Mouse (Mus musculus): ENCODE measurements around the gene Asrgl1. TPM values are rescaled to one million over a fixed set of nuclear protein-coding genes. Genes with fewer than 3 reads are reported as not detected.

Gene Asrgl1
- polyA plus RNA-seq, 1 experiment from 2014 or later, result 12.6 TPM

DNA sequence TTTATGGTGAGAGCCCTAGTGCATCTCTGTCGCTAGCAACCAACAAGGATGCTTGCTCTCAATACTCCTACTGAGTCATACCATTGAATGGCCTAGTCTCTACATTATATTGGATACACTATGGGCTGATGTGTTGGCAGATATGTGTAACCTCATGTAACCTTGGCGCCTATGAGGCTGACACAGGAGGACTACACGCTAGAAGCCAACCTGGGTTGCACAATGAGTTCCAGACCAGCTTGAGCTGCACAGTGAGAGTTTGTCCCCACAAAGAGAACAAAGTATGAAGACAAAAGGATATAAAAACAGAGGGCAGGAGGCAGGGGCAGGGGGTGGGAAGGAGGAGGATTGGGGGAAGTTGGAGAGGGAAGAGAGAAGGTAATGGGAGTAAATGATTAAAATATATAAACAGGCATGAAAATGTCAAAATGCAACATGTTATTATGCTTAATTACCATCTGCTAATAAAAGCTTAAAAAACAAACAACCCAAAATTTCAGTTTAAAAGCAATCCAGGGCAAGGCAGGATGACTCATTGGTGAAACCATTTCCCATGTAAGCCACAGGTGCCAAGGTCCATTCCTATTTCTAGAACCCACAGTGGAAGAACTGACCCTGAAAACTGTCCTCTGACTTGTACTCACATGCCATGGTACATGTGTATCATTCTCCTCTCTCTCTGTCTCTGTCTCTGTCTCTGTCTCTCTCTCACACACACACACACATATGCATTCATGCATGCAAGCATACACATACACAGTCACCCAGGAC, 15.6 kb downstream of the Asrgl1 start:
- no peaks in the 10 kb centered on the region for H3K27me3 ChIP-seq (replicated peaks)
- no peak for ATAC-seq (ENCODE audit: extremely low read depth, insufficient number of reproducible peaks, low FRiP score, low TSS enrichment)
- peaks cover 15% of the 10 kb centered on the region for H3K4me1 ChIP-seq
- H3K4me2 ChIP-seq, result no peak overlapping the region
- H3K4me3 ChIP-seq, result no peak overlapping the region
- WGBS, result 91% methylated on average over 3 of the region's 3 CpGs
- H3K9me3 ChIP-seq, result no peaks in the 10 kb centered on the region
- H3K9ac ChIP-seq, result no peak overlapping the region
- H3K36me3 ChIP-seq, result peaks cover 7% of the 10 kb centered on the region
- H3K27ac ChIP-seq (replicated peaks), result no peak overlapping the region

GRCm38 (mm10) chr19:9117275-9117674, 18.2 kb downstream of the Asrgl1 start:
- Histone ChIP-seq H3K4me1 (peaks cover 19% of the 10 kb centered on the region), H3K9me3 (no peaks in the 10 kb centered on the region), H3K27ac (replicated peaks) (peak overlapping the region; percentile 72), H3K4me2 (peak overlapping the region; percentile 27), H3K9ac (peak overlapping the region; percentile 28), H3K4me3 (no peak overlapping the region), H3K36me3 (peaks cover 27% of the 10 kb centered on the region), H3K27me3 (replicated peaks) (no peaks in the 10 kb centered on the region)
- no peak; the same call in 1 of the 2 replicates for ATAC-seq (ENCODE audit: extremely low read depth, insufficient number of reproducible peaks, low FRiP score, low TSS enrichment)
- WGBS, result 42% methylated on average over 5 of the region's 5 CpGs

DNA sequence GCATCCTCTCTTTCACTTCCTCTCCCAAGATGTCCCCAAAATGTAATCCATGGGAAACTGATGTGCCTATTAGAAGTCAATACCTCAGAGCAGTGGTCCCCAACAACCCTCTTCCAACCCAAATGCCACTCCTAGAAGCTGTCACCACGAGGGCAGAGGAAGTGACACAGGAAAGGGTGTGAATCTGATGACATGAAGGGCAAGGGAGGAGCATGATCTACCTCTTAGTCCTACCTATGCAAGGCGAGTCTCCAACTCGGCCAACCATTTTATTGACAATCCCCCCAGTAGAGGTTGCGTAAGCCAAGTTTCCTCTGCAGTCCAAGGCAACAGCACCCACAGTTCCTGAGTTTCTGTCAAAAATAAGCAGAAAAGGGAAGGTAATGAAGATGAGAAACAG, 19.2 kb downstream of the Asrgl1 start:
- 72% methylated on average over 4 of the region's 4 CpGs for WGBS
- H3K4me3 ChIP-seq, result no peak overlapping the region
- no peak overlapping the region for H3K4me2 ChIP-seq
- no peaks in the 10 kb centered on the region for H3K27me3 ChIP-seq (replicated peaks)
- no peak overlapping the region for H3K9ac ChIP-seq
- peak overlapping the region; percentile 72; the same call in 1 of the 2 replicates for H3K27ac ChIP-seq (replicated peaks)
- H3K4me1 ChIP-seq, result peaks cover 21% of the 10 kb centered on the region
- peaks cover 27% of the 10 kb centered on the region for H3K36me3 ChIP-seq
- ATAC-seq (ENCODE audit: extremely low read depth, insufficient number of reproducible peaks, low FRiP score, low TSS enrichment), result no peak
- no peaks in the 10 kb centered on the region for H3K9me3 ChIP-seq

DNA sequence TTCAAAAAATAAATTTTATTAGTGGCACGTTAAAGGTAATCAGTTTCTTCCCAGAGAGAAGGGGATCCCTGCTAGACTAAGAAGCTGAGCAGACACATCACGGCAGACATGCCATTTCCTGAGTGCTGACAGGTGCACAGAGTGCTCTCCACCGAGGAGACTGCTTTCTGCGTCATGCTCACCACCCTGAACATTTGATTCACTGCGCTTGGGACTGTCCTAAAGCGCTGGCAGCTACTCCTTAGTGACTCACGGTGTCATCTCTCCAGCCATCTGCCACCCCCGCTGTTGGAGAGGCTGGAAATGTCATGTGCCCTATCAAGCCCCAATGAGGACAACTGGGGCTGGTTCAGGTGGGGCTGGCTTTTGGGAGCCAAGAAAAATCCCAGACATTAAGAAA, 23.4 kb downstream of the Asrgl1 start:
- Histone ChIP-seq H3K4me3 (no peak overlapping the region), H3K4me2 (no peak overlapping the region), H3K27me3 (replicated peaks) (no peaks in the 10 kb centered on the region), H3K9ac (peak overlapping the region; percentile 19; the same call in 1 of the 2 replicates), H3K36me3 (peaks cover 27% of the 10 kb centered on the region), H3K27ac (replicated peaks) (no peak overlapping the region), H3K4me1 (peaks cover 18% of the 10 kb centered on the region), H3K9me3 (no peaks in the 10 kb centered on the region)
- 40% methylated on average over 8 of the region's 8 CpGs for WGBS
- ATAC-seq (ENCODE audit: extremely low read depth, insufficient number of reproducible peaks, low FRiP score, low TSS enrichment), result no peak

GRCm38 (mm10) chr19:9110182-9110869, 25.1 kb downstream of the Asrgl1 start:
- 41% methylated on average over 4 of the region's 4 CpGs for WGBS
- Histone ChIP-seq H3K4me3 (no peak overlapping the region), H3K36me3 (peaks cover 20% of the 10 kb centered on the region), H3K27ac (replicated peaks) (no peak overlapping the region), H3K9ac (no peak overlapping the region), H3K4me2 (no peak overlapping the region), H3K27me3 (replicated peaks) (no peaks in the 10 kb centered on the region), H3K9me3 (no peaks in the 10 kb centered on the region), H3K4me1 (peaks cover 27% of the 10 kb centered on the region)
- no peak for ATAC-seq (ENCODE audit: extremely low read depth, insufficient number of reproducible peaks, low FRiP score, low TSS enrichment)

DNA sequence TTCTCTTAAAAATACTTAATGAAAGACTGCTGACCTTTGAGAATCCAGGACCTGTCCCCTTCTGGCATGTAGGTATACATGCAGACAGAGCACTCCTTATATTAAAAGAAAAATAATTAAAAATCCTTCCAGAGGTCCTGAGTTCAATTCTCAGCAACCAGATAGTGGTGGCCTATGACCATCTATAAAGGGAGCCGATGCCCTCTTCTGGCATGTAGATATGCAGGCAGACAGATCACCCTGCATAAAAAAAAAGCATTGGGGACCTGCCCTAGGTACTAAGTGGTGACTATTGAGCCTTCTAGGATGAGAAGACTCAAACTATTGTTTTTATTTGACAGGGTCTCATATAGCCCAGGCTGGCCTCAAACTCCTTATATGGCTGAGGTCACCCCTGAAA, 26.9 kb downstream of the Asrgl1 start:
- Histone ChIP-seq H3K27me3 (replicated peaks) (no peaks in the 10 kb centered on the region), H3K4me2 (no peak overlapping the region), H3K27ac (replicated peaks) (no peak overlapping the region), H3K9ac (no peak overlapping the region), H3K4me3 (no peak overlapping the region), H3K4me1 (peaks cover 27% of the 10 kb centered on the region), H3K9me3 (no peaks in the 10 kb centered on the region), H3K36me3 (peaks cover 12% of the 10 kb centered on the region)
- ATAC-seq (ENCODE audit: extremely low read depth, insufficient number of reproducible peaks, low FRiP score, low TSS enrichment), result no peak
- 84% methylated on average over 1 of the region's 1 CpGs for WGBS

GRCm38 (mm10) chr19:9107379-9107755, 28.1 kb downstream of the Asrgl1 start:
- Histone ChIP-seq H3K4me2 (no peak overlapping the region), H3K27me3 (replicated peaks) (no peaks in the 10 kb centered on the region), H3K4me1 (peaks cover 25% of the 10 kb centered on the region), H3K9ac (peak overlapping the region; percentile 65; the same call in 1 of the 2 replicates), H3K4me3 (no peak overlapping the region), H3K27ac (replicated peaks) (peak overlapping the region; percentile 72), H3K9me3 (no peaks in the 10 kb centered on the region), H3K36me3 (peaks cover under 1% of the 10 kb centered on the region; the same call in 1 of the 2 replicates)
- ATAC-seq (ENCODE audit: extremely low read depth, insufficient number of reproducible peaks, low FRiP score, low TSS enrichment), result 0 out of 2 replicates have a peak, but pooled peaks have one; percentile 4
- 78% methylated on average over 1 of the region's 1 CpGs for WGBS

DNA sequence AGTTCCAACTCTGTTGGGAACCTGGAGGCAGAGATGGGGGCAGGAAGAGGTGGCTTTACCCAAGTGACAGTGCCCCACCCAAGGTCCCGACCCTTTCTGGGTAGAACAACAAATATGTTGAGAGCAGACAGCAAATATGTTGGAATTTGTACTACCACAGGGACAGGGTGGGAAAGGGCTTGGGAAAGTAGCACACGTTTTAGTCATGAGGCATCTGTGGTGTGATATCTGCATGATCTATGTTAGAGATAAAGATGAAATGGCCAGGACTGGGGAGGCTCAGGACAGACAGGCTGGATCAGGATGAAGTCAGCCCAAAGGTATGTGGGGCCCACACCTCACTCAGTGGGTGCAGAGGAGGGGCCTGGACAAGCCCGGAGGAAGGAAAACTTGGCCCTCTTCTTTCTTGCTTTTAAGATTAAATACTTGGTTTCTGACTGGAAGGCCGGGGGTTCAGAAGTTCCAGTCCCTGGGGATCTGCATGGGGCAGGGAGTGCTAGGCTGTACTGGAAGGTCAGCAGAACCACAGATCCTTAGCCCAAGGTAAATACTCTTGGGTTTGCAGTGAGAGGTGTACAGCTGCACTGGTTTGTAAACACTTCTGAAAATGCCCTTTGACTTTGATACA, 28.6 kb downstream of the Asrgl1 start:
- no peak overlapping the region for H3K4me3 ChIP-seq
- 0 out of 2 replicates have a peak overlapping the region, but pooled peaks have one; percentile 4 for H3K4me2 ChIP-seq
- H3K9me3 ChIP-seq, result no peaks in the 10 kb centered on the region
- H3K27ac ChIP-seq (replicated peaks), result peak overlapping the region; percentile 72
- H3K27me3 ChIP-seq (replicated peaks), result no peaks in the 10 kb centered on the region
- no peaks in the 10 kb centered on the region for H3K36me3 ChIP-seq
- ATAC-seq (ENCODE audit: extremely low read depth, insufficient number of reproducible peaks, low FRiP score, low TSS enrichment), result peak; percentile 39; the same call in 1 of the 2 replicates
- WGBS, result 11% methylated on average over 4 of the region's 4 CpGs
- H3K9ac ChIP-seq, result peak overlapping the region; percentile 65
- peaks cover 21% of the 10 kb centered on the region for H3K4me1 ChIP-seq

GRCm38 (mm10) chr19:9106096-9106495, 29.3 kb downstream of the Asrgl1 start:
- Histone ChIP-seq H3K9me3 (no peaks in the 10 kb centered on the region), H3K4me1 (peaks cover 21% of the 10 kb centered on the region), H3K4me3 (no peak overlapping the region), H3K4me2 (no peak overlapping the region), H3K36me3 (no peaks in the 10 kb centered on the region), H3K27ac (replicated peaks) (peak overlapping the region; percentile 72), H3K27me3 (replicated peaks) (no peaks in the 10 kb centered on the region), H3K9ac (peak overlapping the region; percentile 44)
- 48% methylated on average over 5 of the region's 5 CpGs for WGBS
- no peak for ATAC-seq (ENCODE audit: extremely low read depth, insufficient number of reproducible peaks, low FRiP score, low TSS enrichment)

GRCm38 (mm10) chr19:9105101-9105685, 30.2 kb downstream of the Asrgl1 start:
- Histone ChIP-seq H3K4me1 (peaks cover 21% of the 10 kb centered on the region), H3K27ac (replicated peaks) (no peak overlapping the region), H3K4me2 (no peak overlapping the region), H3K27me3 (replicated peaks) (no peaks in the 10 kb centered on the region), H3K9ac (no peak overlapping the region), H3K36me3 (no peaks in the 10 kb centered on the region), H3K4me3 (no peak overlapping the region), H3K9me3 (no peaks in the 10 kb centered on the region)
- whole genome bisulfite sequencing, result 68% methylated on average over 3 of the region's 3 CpGs
- no peak for ATAC-seq (ENCODE audit: extremely low read depth, insufficient number of reproducible peaks, low FRiP score, low TSS enrichment)

GRCm38 (mm10) chr19:9103986-9104385, 31.4 kb downstream of the Asrgl1 start:
- no peaks in the 10 kb centered on the region for H3K36me3 ChIP-seq
- WGBS, result 71% methylated on average over 4 of the region's 4 CpGs
- no peak for ATAC-seq (ENCODE audit: extremely low read depth, insufficient number of reproducible peaks, low FRiP score, low TSS enrichment)
- peaks cover 25% of the 10 kb centered on the region for H3K4me1 ChIP-seq
- H3K9ac ChIP-seq, result no peak overlapping the region
- no peak overlapping the region for H3K4me2 ChIP-seq
- H3K27ac ChIP-seq (replicated peaks), result no peak overlapping the region
- no peaks in the 10 kb centered on the region for H3K27me3 ChIP-seq (replicated peaks)
- no peaks in the 10 kb centered on the region for H3K9me3 ChIP-seq
- no peak overlapping the region for H3K4me3 ChIP-seq

All from heart, embryonic 13.5 days (tissue).